Mouse (Mus musculus): ENCODE results near the gene Rmi1. TPM values are rescaled to one million over a fixed set of nuclear protein-coding genes. Genes with fewer than 3 reads are reported as not detected.

Rmi1 gene
- total RNA-seq (2023; ENCODE audit: inconsistent age) = 50.2 to 54.6 TPM (median 52.7 TPM) in 4 replicates

DNA sequence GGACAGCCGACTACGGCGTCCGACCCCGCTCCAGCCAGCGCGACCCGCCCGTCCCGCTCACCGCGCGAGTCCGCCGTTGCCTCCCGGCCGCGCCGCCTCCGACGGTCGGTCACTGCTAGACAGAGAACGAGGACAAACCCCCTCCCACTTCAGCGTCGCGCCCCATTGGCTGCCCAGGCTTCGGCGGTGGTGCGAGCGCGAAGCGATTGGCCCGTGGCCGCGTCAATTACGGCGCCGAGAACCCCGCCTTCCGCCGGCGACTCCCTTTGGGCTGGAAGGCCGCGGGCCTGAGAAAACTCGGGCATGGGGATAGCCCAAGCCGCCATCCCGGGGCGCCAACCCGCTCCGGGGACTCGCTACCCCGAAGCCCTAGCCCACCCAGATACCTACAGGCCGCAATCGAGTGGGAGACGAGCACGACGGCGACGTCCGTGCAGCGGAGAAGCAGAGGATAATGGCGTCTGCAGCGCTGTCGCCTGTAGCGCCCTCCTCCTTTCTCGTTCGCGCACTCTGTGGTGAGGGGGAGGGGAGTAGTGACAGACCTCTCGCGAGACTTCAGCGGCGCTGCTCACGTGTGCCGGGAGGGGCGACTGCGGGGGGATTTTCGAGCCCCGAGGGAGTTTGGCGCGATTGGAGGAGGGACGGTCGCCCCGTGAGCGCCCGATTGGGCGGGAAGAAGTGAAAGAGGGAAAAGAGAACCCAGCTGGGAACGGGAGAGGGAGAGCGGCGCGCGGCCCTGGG is at the start of gene Rmi1:
Gene Rmi1, plus strand, starts transcription at position 246 of the 741 bp plus-strand sequence.

DNA sequence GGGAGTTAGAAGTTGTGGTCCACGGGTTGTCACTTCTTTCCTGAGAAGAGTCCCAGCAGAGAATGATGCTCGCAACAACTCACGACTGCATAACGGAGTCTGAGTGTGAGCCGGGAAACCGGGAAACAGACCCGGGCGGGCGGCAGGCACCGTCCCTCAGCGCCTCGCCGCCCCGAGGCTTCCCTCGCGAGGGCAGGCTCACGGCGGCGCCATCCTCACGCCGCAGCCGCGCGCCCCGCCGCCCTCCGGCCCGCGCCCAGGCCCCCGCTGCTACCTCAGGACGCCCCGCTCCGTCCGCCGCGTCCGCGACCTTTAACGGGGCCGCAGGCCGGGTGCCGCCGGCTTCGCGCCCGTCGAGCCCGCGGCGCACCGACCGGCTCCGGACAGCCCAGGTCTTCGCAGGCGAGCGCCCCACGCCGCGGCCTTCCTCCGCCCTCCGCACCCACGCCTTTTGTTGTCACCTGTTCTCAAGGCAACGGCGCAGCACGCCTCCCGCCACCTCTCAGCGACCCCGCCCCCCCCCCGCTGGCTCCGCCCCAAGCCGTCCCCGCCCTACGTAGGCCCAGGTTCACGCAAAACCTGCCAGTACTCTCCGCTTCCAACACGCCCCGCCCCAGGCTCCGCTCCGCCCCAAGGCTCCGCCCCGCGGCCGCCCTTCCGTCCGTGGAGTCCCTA is 43.3 kb upstream of the Rmi1 start, which contains the start of gene Kif27:
Gene Kif27, minus strand, starts transcription at position 494 of the 675 bp plus-strand sequence.

DNA sequence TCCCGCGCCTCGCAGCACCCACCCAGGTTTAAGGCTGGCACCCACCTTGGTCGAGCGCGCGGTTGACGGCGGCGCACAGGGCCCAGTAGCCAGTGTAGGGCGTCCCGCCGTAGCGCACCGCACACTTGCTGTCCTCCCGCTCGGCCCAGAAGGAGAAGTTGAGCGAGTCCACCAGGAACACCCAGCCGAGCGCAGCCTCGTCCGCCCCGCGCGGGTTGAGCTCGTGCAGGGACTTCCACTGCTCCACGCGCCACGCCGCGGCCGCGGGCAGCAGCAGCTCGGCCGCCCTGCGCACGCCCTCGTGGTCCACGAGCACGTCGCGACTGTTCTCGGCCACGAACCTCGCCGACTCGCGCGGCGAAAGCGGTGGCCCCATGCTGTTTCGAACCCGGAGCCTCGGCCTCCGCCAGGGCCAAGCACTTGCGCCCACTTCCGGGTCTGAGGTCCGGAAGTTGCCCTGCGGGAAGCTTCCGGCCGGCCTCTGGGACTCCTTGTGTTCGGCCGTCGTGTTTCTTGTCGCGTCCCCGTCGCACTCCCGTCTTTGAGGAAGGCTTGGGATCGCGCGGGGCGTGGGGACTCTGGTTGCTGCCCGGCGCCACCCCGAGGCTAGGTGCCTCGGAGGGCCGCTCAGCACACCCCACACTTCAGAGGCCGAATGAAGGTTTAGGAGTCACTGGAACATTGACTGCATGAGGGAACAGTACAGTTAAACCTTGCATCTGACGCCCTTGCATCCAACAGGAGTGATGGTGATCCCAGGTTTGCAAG is 17.1 kb upstream of the Rmi1 start, which contains the start of gene 2210016F16Rik:
Gene 2210016F16Rik, minus strand, starts transcription at position 447 of the 768 bp plus-strand sequence.

DNA sequence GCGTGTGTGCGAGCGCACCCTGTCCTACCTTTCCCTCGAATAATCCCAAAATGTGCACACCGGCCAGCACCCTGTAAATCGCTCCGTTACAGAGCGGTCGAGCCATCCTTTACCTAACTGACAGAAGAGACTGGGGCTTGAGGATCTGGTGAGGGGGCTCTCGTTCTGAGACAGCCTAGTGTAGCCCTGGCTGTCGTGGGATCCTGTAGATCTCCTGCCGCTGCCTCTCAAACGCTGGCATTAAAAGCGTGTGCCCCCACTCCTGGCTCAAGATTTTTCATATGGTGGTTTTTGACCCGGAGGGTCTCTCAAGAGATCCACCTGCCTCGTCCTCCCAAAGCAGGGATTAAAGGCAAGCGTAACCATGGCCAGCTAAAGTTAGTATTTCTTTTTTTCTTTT is 1.2 kb downstream of the Rmi1 start, which contains the start of gene Hnrnpk:
Gene Hnrnpk, minus strand, starts transcription at position 101 of the 400 bp plus-strand sequence.

Other genes starting within 250 kb of the Rmi1 start
- gene Idnk, start 244.6 kb upstream of the Rmi1 start, total RNA-seq (2023; ENCODE audit: inconsistent age) = 63.8 to 84.7 TPM (median 67.1 TPM) in 4 replicates
- gene Ubqln1, start 186.6 kb upstream of the Rmi1 start, total RNA-seq (2023; ENCODE audit: inconsistent age) = 90.2 to 99.8 TPM (median 94.2 TPM) in 4 replicates
- gene Gkap1, start 126.5 kb upstream of the Rmi1 start, total RNA-seq (2023; ENCODE audit: inconsistent age) = 3.1 to 5.1 TPM (median 3.8 TPM) in 4 replicates
- 0.16 to 0.39 TPM (median 0.37 TPM) in 4 replicates for gene Kif27, start 43.1 kb upstream of the Rmi1 start, total RNA-seq (2023; ENCODE audit: inconsistent age)
- 12.4 to 14.5 TPM (median 13.1 TPM) in 4 replicates for gene 2210016F16Rik, start 17.0 kb upstream of the Rmi1 start, total RNA-seq (2023; ENCODE audit: inconsistent age)
- gene Hnrnpk, start 1.1 kb downstream of the Rmi1 start, total RNA-seq (2023; ENCODE audit: inconsistent age) = 1,294 to 1,357 TPM (median 1,337 TPM) in 4 replicates
- 0.10 to 0.12 TPM in 2 of 4 replicates, not detected in the others for gene Slc28a3, start 208.6 kb downstream of the Rmi1 start, total RNA-seq (2023; ENCODE audit: inconsistent age)